Mouse (Mus musculus) heart, postnatal 25 days (tissue): Measurements from ENCODE around the gene Gm8267. TPM values are rescaled to one million over a fixed set of nuclear protein-coding genes. Genes with fewer than 3 reads are reported as not detected.
"Not testable (repeated sequence)": the region's sequence is repeated elsewhere in the genome, so short reads cannot be mapped to it uniquely, and the experiment has no call there.

Experiments used
- DNase-seq: peaks from one replicate; pipeline ENCODE4 v3.0.0; 2022; ENCODE audit warnings: low spot score
- intact Hi-C: fragments of 180-260 bp; cut with DNase I; formaldehyde crosslinking; loops from one replicate; pipeline ENCODE4 v1.15.1; 2025
- total RNA-seq, 2 experiments: library from RNA; stranded (reverse); gene quantifications; 2 replicates each; pipeline ENCODE4 v1.2.3; 2021

Gm8267 gene
- total RNA-seq, result not detected

DNA sequence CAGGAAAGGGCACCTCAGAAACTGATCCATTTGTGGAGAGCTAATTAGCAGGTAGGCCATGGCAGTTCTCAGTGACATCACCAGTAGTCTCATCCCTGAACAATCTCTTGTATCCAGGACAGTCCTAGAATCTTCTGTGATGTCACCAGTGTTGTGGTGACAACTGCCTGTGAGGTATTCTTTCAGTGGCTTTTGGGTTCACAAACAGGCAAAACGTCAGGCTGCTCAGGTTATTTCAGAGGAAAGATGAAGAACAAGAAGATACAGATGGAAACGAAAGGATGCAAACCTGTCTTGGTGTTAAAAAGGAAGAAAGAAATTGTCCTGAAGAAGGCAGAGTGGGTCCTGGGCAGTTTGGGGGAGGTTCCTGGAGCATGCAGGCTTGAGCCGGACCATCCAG lies at the start of gene Gm8267:
Gene Gm8267 (minus strand): TSS at position 101 of the 400 bp plus-strand sequence.
- intact Hi-C loops, result no loop called here
- DNase-seq, result no peak

DNA sequence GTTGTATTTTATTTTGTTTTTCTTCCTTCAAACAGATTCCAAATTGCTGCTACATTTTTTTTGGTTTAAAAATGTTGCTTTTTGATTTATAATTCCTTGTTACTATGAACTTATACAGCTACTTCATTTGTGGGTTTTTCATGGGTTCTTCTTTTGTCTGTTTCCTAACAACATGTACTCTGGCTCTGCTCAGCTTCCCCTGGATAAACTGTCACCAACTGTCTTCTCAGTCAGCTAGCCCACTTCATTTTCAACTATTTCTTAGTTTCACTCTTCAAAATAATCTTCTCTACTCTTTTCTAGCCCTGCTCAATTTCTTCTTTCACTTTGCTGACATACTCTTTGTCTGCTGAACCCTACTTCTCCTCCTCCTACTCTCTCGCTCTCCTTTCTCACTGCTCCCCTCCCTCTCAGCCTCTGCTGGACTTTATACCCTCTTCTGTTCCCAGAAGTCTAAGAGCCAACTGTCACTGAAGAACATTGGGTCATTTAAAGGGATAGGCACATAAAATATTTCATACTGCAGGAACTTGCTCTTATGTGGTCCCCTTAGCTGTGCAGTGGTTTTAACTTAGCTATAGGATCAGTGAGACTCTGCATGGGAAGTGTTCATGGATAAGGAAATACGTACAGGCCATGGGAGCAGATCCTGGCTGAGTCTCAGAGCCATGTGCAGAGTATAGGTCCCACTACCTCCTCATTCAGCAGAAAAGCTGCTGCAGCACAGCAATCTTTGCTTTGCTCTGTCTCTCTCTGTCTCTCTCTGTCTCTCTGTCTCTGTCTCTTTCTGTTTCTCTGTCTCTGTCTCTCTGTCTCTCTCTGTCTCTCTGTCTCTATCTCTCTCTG lies 39.6 kb upstream of the Gm8267 start:
- DNase-seq, intact Hi-C loops: not testable (repeated sequence)

DNA sequence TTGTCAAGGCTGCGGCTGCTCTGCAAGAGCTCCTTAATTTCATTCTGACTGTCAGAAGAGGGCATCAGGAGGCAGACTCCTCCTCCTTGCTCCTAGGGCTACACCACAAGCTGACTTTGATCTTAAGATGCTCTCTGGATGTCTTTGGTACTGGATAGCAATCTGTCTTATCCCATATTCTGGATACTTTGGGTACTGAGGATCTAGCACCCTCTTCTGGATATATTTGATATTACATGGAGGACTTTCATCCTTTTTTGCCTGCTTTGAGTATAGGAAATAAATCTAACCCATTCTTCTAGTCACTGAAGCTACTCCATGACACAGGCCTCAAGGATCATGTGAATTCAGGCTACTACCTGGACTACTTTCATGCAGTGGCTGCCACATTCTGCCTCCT lies 7.4 kb downstream of the Gm8267 start:
- intact Hi-C loops, DNase-seq: not testable (repeated sequence)

DNA sequence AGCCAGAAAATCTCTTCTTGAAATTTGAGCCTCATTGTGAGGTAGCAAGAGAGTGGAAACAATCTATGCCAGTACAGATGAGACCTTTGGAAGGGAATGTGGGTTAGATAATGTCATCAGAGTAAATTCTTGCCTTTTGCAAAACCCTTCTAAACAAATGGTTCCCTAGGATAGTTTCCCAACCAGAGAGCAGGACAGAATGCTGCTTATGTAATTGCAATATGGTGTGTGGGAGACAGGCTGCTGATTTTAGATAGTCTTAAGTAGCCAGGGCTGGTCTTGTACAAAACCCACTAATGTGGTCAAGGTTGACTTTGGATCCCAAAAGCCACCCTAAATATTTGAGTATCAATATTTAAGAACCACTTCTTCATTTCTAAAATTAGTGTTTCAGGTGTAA lies 19.4 kb downstream of the Gm8267 start:
- DNase-seq, intact Hi-C loops: not testable (repeated sequence)

DNA sequence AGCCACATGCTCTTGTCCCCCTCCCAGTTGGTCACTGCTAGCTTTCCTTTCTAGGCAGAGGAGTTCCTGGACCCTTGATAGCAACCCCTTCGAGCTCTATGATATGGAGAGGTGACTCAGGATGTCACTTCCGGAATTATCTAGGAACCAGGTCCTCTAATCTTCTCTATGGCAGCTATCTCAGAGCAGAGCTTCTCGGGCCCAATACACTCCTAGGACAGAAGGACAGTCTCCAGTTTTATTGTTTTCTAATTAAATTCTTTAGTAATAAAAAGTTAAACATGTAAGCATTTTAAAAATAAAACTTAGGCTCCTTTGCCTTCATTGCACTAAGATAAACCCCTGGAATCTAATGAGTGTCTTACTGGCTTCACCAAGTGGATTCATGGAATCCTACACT lies 43.8 kb downstream of the Gm8267 start, which contains the start of gene Gm8257:
Gene Gm8257 (minus strand): TSS at position 101 of the 400 bp plus-strand sequence.
- intact Hi-C loops, DNase-seq: not testable (repeated sequence)

Other genes starting within 250 kb of the Gm8267 start
- not detected for gene Gm17093, start 232.1 kb downstream of the Gm8267 start, total RNA-seq
- gene Gm8247, start 167.2 kb downstream of the Gm8267 start, total RNA-seq, result not detected
- not detected for gene Gm5624, start 122.4 kb downstream of the Gm8267 start, total RNA-seq
- gene Gm8257, start 43.9 kb downstream of the Gm8267 start, total RNA-seq, result not detected
- not detected for gene Ptgdr, start 109.0 kb upstream of the Gm8267 start, total RNA-seq
- gene Ptger2, start 237.9 kb upstream of the Gm8267 start, total RNA-seq, result under 1 TPM; 0.16 to 0.22 TPM